Mouse (Mus musculus) hindlimb bud, embryonic 11.5 days (tissue): Measurements from ENCODE around the gene Phyh.
A peak's percentile ranks its signal among the peaks of the same experiment; 100 is the strongest.
"Not testable (repeated sequence)": the region's sequence is repeated elsewhere in the genome, so short reads cannot be mapped to it uniquely, and the experiment has no call there.

ENCODE experiments used
- DNase-seq: peaks from one replicate; pipeline ENCODE4 v3.0.0-alpha.2; 2012; ENCODE audit warnings: low read depth, low spot score; ENCODE audit errors: extremely low spot score

Phyh gene

GRCm38 (mm10) chr2:4916037-4916436, 2.8 kb upstream of the Phyh start:
- no peak for DNase-seq

- DNase-seq = peak; percentile 82
Observed at GRCm38 (mm10) chr2:4917326-4918021, 1.3 kb upstream of the Phyh start.

- no peak for DNase-seq
Observed at GRCm38 (mm10) chr2:4921019-4921418, 2.2 kb downstream of the Phyh start.

GRCm38 (mm10) chr2:4922476-4923164, 3.8 kb downstream of the Phyh start:
- no peak for DNase-seq

GRCm38 (mm10) chr2:4927391-4927790, 8.6 kb downstream of the Phyh start:
- DNase-seq = no peak

GRCm38 (mm10) chr2:4929230-4929629, 10.4 kb downstream of the Phyh start:
- DNase-seq = no peak

- no peak for DNase-seq
Observed at GRCm38 (mm10) chr2:4934516-4934915, 15.7 kb downstream of the Phyh start.

GRCm38 (mm10) chr2:4937931-4938330, 19.1 kb downstream of the Phyh start:
- DNase-seq = no peak

- DNase-seq = no peak
Observed at GRCm38 (mm10) chr2:4940861-4941260, 22.0 kb downstream of the Phyh start.

- DNase-seq = not testable (repeated sequence)
Observed at GRCm38 (mm10) chr2:4949691-4950090, 30.9 kb downstream of the Phyh start.

- no peak for DNase-seq
Observed at GRCm38 (mm10) chr2:4950986-4951385, 32.2 kb downstream of the Phyh start.

GRCm38 (mm10) chr2:4954216-4954760, 35.5 kb downstream of the Phyh start:
- DNase-seq = no peak

GRCm38 (mm10) chr2:4958039-4958438, 39.2 kb downstream of the Phyh start:
- no peak for DNase-seq

- DNase-seq = no peak
Observed at GRCm38 (mm10) chr2:4967806-4968205, 49.0 kb downstream of the Phyh start.

GRCm38 (mm10) chr2:4969083-4969482, 50.3 kb downstream of the Phyh start:
- no peak for DNase-seq

GRCm38 (mm10) chr2:4975807-4976206, 57.0 kb downstream of the Phyh start, which contains the start of gene Ucma:
Gene Ucma (plus strand): TSS chr2:4976122.
- DNase-seq = no peak

GRCm38 (mm10) chr2:4978091-4978490, 59.3 kb downstream of the Phyh start:
- DNase-seq = no peak

GRCm38 (mm10) chr2:4983987-4984386, 65.2 kb downstream of the Phyh start:
- no peak for DNase-seq

GRCm38 (mm10) chr2:4985000-4985399, 66.2 kb downstream of the Phyh start:
- DNase-seq = no peak

- no peak for DNase-seq
Observed at GRCm38 (mm10) chr2:4986798-4987197, 68.0 kb downstream of the Phyh start.

- no peak for DNase-seq
Observed at GRCm38 (mm10) chr2:4987388-4988180, 68.8 kb downstream of the Phyh start.
